Mouse (Mus musculus) thymus, adult 2 months (tissue): ENCODE data around the gene Zfp335.

Experiments used
- CTCF ChIP-seq: fragments of 200-500 bp; IDR thresholded peaks from 2 replicates; pipeline ENCODE4 v1.5.1; 2012; ENCODE audit warnings: mild to moderate bottlenecking, control low read depth, low read length, moderate library complexity, borderline replicate concordance; ENCODE audit not compliant: control insufficient read depth, poor library complexity, insufficient read depth; ENCODE audit errors: extremely low read depth
- POLR2A ChIP-seq: fragments of 200-500 bp; IDR thresholded peaks from 2 replicates; pipeline ENCODE4 v1.6.1; 2012; ENCODE audit warnings: mild to moderate bottlenecking, low read length, control low read depth, moderate library complexity; ENCODE audit not compliant: control insufficient read depth, poor library complexity, insufficient read depth; ENCODE audit errors: extremely low read depth

GRCm38 (mm10) chr2:164856309-164857100 lies 55.1 kb downstream of the Zfp335 start:
- TF ChIP-seq CTCF (no peak), POLR2A (no peak)
